Mouse (Mus musculus) heart, embryonic 14.5 days (tissue): ENCODE measurements around the gene Rnf180. TPM values are rescaled to one million over a fixed set of nuclear protein-coding genes. Genes with fewer than 3 reads are reported as not detected.

Experiments used
- ATAC-seq: fragments of 200-750 bp; cut with Nextera tagmentation; 2 replicates; pipeline ENCODE4 v1.8.0; 2017; ENCODE audit warnings: low read depth, moderate TSS enrichment; ENCODE audit not compliant: insufficient number of reproducible peaks, insufficient read depth, low FRiP score
- H3K27ac ChIP-seq, 2 experiments: fragments of 200-500 bp in 1 of 2; fragments of 300-500 bp in 1 of 2; sonication (generic) in 1 of 2; replicated peaks in 1 of 2; 2 replicates each; pipeline ENCODE4 v1.5.1; 2012 to 2014; ENCODE audit warnings: low read depth in 2 of 2, low read length in 2 of 2, control low read depth in 1 of 2, mild to moderate bottlenecking in 1 of 2, mixed read lengths in 1 of 2; ENCODE audit not compliant: control insufficient read depth in 1 of 2, insufficient read depth in 1 of 2
- H3K27me3 ChIP-seq: fragments of 300-500 bp; sonication (generic); 2 replicates; pipeline ENCODE4 v1.6.1; 2014; ENCODE audit warnings: mild to moderate bottlenecking, low read length, control low read depth; ENCODE audit not compliant: control insufficient read depth, insufficient read depth
- H3K36me3 ChIP-seq: fragments of 300-500 bp; sonication (generic); 2 replicates; pipeline ENCODE4 v1.6.1; 2014; ENCODE audit warnings: mild to moderate bottlenecking, control low read depth, low read length, mixed read lengths; ENCODE audit not compliant: control insufficient read depth, insufficient read depth
- H3K4me1 ChIP-seq, 2 experiments: fragments of 200-500 bp in 1 of 2; fragments of 300-500 bp in 1 of 2; sonication (generic) in 1 of 2; 2 replicates each; pipeline ENCODE4 v1.6.1; 2012 to 2014; ENCODE audit warnings: low read length in 2 of 2, control low read depth in 1 of 2, mixed read lengths in 1 of 2; ENCODE audit not compliant: control insufficient read depth in 2 of 2, insufficient read depth in 2 of 2
- H3K4me2 ChIP-seq: fragments of 300-500 bp; sonication (generic); 2 replicates; pipeline ENCODE4 v1.6.1; 2014; ENCODE audit warnings: mild to moderate bottlenecking, low read length
- H3K4me3 ChIP-seq, 2 experiments: fragments of 200-500 bp in 1 of 2; fragments of 300-500 bp in 1 of 2; sonication (generic) in 1 of 2; 2 replicates each; pipeline ENCODE4 v1.5.1; 2012 to 2014; ENCODE audit warnings: low read length in 2 of 2, mild to moderate bottlenecking in 2 of 2, control low read depth in 1 of 2, low read depth in 1 of 2, moderate library complexity in 1 of 2; ENCODE audit not compliant: control insufficient read depth in 1 of 2, insufficient read depth in 1 of 2
- H3K9ac ChIP-seq: fragments of 300-500 bp; sonication (generic); 2 replicates; pipeline ENCODE4 v1.6.1; 2014; ENCODE audit warnings: mild to moderate bottlenecking, low read length
- H3K9me3 ChIP-seq: fragments of 300-500 bp; sonication (generic); 2 replicates; pipeline ENCODE4 v1.6.1; 2016; ENCODE audit warnings: low read length, control low read depth; ENCODE audit not compliant: control insufficient read depth
- WGBS: fragments of 180-500 bp; shearing (Covaris S2); extraction: QIAGEN DNeasy Blood & Tissue Kit; methylation state at CpG from one replicate; pipeline ENCODE4 v1.1.7; 2014; 5-methylcytosine and 5-hydroxymethylcytosine counted together
- polyA plus RNA-seq: library from polyadenylated mRNA; unstranded; fragments of >200 nt; fragmentation: Nextera tagmentation; extraction: Ambion mirVana; gene quantifications from 2 replicates; pipeline ENCODE4 v1.2.1, GENCODE M21; 2014

Rnf180 gene
- polyA plus RNA-seq, 1 experiment from 2014 or later, result 2.9 TPM

DNA sequence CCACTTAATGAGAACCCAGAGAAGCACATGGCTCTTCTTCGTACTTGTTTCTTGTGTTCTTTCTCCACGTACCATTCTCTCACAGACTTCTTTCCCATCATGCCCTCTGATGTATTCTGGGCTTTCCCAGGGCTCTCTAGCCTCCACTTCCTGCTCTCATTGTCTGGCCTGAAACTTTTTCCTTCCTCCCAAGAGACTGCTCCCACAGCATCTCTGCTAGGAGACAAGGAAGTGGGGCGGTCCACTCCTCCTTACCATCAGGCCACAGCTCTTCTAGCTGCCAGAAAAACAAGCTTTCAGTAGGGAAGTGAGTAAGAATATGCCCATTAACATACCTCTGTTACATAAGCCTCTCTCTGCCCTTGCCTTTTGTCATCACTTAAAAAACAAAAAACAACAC lies 90.8 kb downstream of the Rnf180 start:
- Histone ChIP-seq H3K4me2 (no peak overlapping the region), H3K4me3 (no peak overlapping the region), H3K27me3 (no peaks in the 10 kb centered on the region), H3K9ac (no peak overlapping the region), H3K27ac (no peak overlapping the region), H3K36me3 (no peaks in the 10 kb centered on the region), H3K9me3 (no peaks in the 10 kb centered on the region), H3K4me1 (no peaks in the 10 kb centered on the region)
- 87% methylated on average over 3 of the region's 3 CpGs for WGBS
- no peak for ATAC-seq

DNA sequence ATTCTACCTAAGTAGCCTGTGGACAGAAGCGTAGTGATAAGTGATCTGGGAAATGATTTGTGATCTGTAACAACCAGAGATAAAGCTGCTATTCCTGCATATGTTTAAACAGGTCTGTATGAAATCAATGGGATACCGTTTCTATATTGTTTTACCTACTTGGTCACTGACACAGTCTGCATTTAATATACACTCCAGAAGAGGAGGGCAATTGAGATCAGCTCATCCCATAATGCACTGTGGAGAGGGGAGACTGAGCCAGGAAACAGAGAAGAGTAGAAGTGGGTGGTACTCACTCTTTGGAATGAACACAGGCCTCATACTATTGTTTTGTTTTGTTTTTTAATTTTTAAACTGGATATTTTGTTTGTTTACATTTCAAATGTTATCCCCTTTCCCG lies 96.0 kb downstream of the Rnf180 start:
- 76% methylated on average over 3 of the region's 3 CpGs for WGBS
- no peaks in the 10 kb centered on the region for H3K27me3 ChIP-seq
- H3K36me3 ChIP-seq, result no peaks in the 10 kb centered on the region
- H3K9me3 ChIP-seq, result no peaks in the 10 kb centered on the region
- no peak overlapping the region for H3K4me3 ChIP-seq
- no peak for ATAC-seq
- H3K4me1 ChIP-seq, result no peaks in the 10 kb centered on the region
- no peak overlapping the region for H3K9ac ChIP-seq
- no peak overlapping the region for H3K4me2 ChIP-seq
- H3K27ac ChIP-seq, result no peak overlapping the region

DNA sequence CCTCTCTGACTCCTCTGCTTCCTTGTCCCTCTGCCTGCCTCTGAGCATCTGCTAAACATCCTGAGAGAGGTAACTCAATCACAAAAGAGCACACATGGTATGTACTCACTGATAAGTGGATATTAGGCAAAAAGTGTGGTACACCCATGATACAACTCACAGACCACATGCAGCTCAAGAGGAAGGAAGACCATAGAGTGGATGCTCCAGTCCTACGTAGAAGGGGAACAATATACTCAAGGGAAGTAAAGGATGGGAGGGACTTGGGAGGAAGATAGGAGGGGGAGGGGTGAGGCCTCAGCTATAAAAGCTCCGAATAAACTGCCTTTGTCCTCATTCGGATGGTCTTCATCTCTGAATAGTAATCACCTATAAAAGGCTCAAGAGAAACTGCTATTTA lies 96.6 kb downstream of the Rnf180 start:
- H3K9me3 ChIP-seq, result no peaks in the 10 kb centered on the region
- no peak overlapping the region for H3K4me3 ChIP-seq
- H3K27ac ChIP-seq, result no peak overlapping the region
- H3K27me3 ChIP-seq, result no peaks in the 10 kb centered on the region
- H3K36me3 ChIP-seq, result no peaks in the 10 kb centered on the region
- WGBS, result 65% methylated on average over 3 of the region's 3 CpGs
- H3K4me1 ChIP-seq, result no peaks in the 10 kb centered on the region
- no peak for ATAC-seq
- H3K9ac ChIP-seq, result no peak overlapping the region
- no peak overlapping the region for H3K4me2 ChIP-seq

- H3K27ac ChIP-seq, result no peak overlapping the region
- no peak overlapping the region for H3K4me3 ChIP-seq
- no peak overlapping the region for H3K9ac ChIP-seq
- WGBS, result 67% methylated on average over 7 of the region's 7 CpGs
- H3K27me3 ChIP-seq, result no peaks in the 10 kb centered on the region
- no peaks in the 10 kb centered on the region for H3K4me1 ChIP-seq
- H3K9me3 ChIP-seq, result no peaks in the 10 kb centered on the region
- no peak for ATAC-seq
- no peak overlapping the region for H3K4me2 ChIP-seq
- H3K36me3 ChIP-seq, result no peaks in the 10 kb centered on the region
Measured at GRCm38 (mm10) chr13:105193583-105193982, 101.0 kb downstream of the Rnf180 start.

GRCm38 (mm10) chr13:105188730-105189129 lies 105.9 kb downstream of the Rnf180 start:
- Histone ChIP-seq H3K27me3 (no peaks in the 10 kb centered on the region), H3K9ac (no peak overlapping the region), H3K9me3 (no peaks in the 10 kb centered on the region), H3K27ac (no peak overlapping the region), H3K4me1 (no peaks in the 10 kb centered on the region), H3K4me2 (no peak overlapping the region), H3K36me3 (no peaks in the 10 kb centered on the region), H3K4me3 (no peak overlapping the region)
- WGBS, result 84% methylated on average over 7 of the region's 7 CpGs
- ATAC-seq, result no peak

DNA sequence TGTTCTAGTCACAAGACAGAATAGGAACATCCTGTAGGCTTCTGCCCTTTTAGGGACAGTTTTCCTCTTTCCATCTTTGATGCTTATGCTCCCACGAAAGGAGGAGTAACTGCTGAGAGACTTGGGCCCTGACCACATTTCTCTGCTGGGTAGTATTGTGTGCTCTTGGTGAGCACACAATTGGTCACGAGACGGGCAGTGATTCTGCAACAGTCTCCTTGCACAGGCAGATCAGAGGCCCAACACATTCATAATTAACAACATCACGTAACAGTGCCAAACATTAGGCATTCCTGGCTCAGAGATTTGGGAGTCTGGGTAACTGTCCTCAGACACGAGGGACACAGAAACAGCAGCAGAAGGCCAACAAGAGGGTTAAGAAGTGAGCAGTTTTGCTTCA lies 113.8 kb downstream of the Rnf180 start:
- Histone ChIP-seq H3K4me3 (no peak overlapping the region), H3K4me2 (no peak overlapping the region), H3K4me1 (no peaks in the 10 kb centered on the region), H3K9ac (no peak overlapping the region), H3K27me3 (no peaks in the 10 kb centered on the region), H3K9me3 (no peaks in the 10 kb centered on the region), H3K27ac (no peak overlapping the region), H3K36me3 (no peaks in the 10 kb centered on the region)
- no peak for ATAC-seq
- 69% methylated on average over 5 of the region's 5 CpGs for WGBS

- Histone ChIP-seq H3K9me3 (no peaks in the 10 kb centered on the region), H3K27ac (no peak overlapping the region), H3K4me1 (no peaks in the 10 kb centered on the region), H3K4me3 (no peak overlapping the region), H3K27me3 (no peaks in the 10 kb centered on the region), H3K36me3 (no peaks in the 10 kb centered on the region), H3K4me2 (no peak overlapping the region), H3K9ac (no peak overlapping the region)
- WGBS, result 81% methylated on average over 6 of the region's 6 CpGs
- ATAC-seq, result no peak
Measured at GRCm38 (mm10) chr13:105165441-105165840, 129.2 kb downstream of the Rnf180 start.

- no peaks in the 10 kb centered on the region for H3K4me1 ChIP-seq
- H3K4me2 ChIP-seq, result no peak overlapping the region
- no peak for ATAC-seq
- no peaks in the 10 kb centered on the region for H3K9me3 ChIP-seq
- no peak overlapping the region for H3K27ac ChIP-seq
- H3K4me3 ChIP-seq, result no peak overlapping the region
- H3K36me3 ChIP-seq, result no peaks in the 10 kb centered on the region
- no peak overlapping the region for H3K9ac ChIP-seq
- no peaks in the 10 kb centered on the region for H3K27me3 ChIP-seq
- 57% methylated on average over 4 of the region's 4 CpGs for WGBS
Measured at GRCm38 (mm10) chr13:105153955-105154354, 140.7 kb downstream of the Rnf180 start.
